Mouse (Mus musculus) urinary bladder, postnatal 25 days (tissue): ENCODE data around the gene Ltbr.
A peak's percentile ranks its signal among the peaks of the same experiment; 100 is the strongest.
"Not testable (repeated sequence)": the region's sequence is repeated elsewhere in the genome, so short reads cannot be mapped to it uniquely, and the experiment has no call there.

Experiments used
- DNase-seq: peaks from one replicate; pipeline ENCODE4 v3.0.0; 2022; ENCODE audit warnings: low spot score

Gene Ltbr

DNA sequence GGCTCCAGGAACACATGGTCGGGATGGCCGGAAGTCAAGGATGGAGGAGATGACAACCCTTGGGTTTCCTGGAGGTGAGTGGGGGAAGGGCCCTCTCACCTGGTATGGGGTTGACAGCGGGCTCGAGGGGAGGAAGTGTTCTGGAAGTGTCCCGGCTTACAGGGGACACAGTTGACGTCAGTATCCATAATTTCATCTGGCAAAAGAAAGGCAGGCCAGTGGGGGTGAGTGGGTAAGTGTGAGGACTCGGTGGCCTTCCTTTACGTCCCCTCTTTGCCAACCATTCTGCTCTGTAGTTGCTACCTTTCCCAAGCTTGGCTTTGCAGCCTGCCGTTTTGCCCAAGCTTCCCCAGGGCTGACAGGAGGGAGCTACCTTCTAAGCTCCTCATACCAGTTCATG is 1.5 kb downstream of the Ltbr start:
- no peak for DNase-seq

- DNase-seq: no peak
Measured at GRCm38 (mm10) chr6:125309406-125309805, 4.3 kb downstream of the Ltbr start.

- DNase-seq: no peak
Measured at GRCm38 (mm10) chr6:125308921-125309320, 4.8 kb downstream of the Ltbr start.

DNA sequence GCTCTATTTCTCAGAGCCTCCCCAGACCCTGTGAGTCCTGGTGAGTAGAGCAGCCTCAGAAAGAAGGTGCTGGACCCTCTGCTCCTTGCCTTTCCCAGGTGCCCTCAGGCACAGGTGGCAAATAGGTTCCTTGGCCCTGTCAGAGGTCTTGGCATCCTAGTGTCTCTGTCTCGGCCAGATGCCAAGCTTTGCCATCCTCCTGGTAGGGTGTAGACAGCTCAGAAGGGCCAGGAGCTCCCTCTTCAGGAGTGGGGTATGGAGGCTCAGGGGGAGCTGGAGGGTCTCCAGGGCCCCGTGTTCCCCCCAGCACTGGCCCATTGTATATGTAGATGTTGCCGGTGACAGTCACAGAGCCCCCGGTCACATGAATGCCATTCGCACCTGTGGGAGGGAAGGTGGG is 6.6 kb downstream of the Ltbr start:
- DNase-seq: no peak

DNA sequence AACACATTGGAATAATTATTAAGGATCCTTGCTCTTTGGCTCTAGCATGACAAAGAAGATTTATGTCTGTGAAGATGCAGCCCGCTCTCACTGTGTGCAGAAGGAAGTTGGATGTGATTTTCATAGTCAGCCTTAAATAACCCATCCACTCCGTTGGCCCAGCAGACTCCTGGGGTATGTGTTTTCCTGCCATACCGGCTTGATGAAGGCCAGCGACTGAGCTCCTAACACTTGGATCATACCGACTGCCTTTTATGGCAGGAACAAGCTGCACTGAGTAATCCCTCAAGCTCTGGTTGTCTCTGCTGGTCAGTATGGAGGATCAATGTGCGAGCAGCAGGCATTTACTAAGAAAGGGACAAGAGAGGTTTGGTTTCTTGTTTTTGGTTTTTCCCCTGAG is 8.2 kb downstream of the Ltbr start:
- DNase-seq: no peak

DNA sequence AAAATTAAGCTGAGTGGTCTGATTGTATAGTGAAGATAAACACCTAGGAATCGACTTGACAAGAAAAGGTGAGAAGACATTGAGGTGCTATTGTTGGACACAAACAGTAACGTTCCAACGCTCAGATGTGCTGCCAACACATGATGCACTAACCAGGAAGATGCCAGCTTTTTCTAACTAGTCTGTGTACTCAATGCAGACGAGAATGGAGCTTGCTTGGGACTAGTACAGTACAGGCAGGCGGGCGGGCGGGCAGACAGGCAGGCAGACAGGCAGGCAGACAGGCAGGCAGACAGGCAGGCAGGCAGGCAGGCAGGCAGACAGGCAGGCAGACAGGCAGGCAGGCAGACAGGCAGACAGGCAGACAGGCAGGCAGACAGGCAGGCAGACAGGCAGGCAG is 9.3 kb downstream of the Ltbr start:
- not testable (repeated sequence) for DNase-seq

DNA sequence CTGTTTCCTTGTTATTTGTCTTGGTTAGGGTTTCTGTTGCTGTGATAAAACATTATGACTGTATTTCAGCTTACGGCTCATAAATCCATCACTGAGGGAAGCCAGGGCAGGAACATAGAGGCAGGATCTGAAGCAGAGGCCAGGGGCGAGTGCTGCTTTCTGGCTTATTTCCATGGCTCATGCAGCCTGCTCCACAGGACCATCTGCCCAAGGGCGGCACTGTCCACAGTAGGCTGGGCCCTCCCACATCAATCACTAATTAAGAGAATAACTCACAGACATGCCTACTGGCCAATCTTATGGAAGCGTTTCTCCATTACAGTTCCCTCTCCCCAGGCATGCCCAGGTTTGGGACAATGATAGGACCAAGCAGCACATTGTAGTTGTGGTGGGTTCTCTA is 10.4 kb downstream of the Ltbr start:
- DNase-seq: no peak

- no peak for DNase-seq
Measured at GRCm38 (mm10) chr6:125302231-125302982, 11.3 kb downstream of the Ltbr start.

GRCm38 (mm10) chr6:125300982-125301381 is 12.7 kb downstream of the Ltbr start:
- no peak for DNase-seq

DNA sequence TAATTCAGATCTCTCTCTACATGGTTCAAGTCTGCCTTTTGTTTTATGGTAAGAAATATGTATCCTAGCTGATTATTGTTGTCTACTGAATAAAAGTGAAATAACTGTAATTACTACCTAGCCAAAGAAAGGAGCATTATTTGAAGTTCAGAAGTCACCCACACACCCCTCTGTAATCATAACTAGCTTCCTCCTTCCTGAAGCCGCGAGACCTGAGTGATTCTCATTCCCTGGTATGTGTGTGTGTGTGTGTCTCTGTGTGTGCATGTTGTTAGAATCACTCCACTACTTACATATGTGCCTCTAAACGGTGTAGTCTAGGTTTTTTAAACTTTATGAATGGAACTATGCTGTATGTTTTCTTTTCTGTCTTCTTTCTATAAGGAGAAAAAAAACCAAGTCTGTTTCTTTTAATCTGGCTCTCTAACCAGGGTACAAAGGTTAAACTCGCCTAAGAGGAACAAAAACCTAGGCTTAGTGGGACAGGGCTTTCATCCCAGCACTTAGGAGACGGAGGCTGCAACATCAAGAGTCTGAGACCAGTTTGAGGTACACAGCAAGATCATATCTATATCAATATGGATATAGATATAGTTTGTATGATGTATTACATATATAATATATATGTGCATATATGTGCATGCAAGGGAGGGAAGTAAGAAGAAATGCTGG is 16.4 kb downstream of the Ltbr start:
- DNase-seq: no peak

DNA sequence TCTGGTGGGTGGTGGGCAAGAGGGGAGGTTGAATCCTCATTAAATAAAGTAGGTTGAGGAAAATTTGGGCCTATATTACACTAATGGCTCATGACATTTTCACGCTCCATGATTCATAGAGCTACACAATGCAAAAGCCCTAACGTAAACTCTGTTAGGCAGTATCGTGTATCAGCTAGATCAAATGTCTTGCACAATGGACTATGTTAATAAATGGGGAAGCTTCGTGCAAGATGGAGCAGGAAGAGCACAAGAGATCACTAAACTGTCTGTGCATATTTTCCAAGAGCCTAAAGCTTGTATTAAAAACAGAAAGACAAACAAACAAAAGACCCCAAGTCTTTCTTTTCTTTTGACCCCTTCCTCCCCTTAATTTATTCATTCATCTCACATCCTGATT is 19.6 kb downstream of the Ltbr start:
- DNase-seq: no peak

DNA sequence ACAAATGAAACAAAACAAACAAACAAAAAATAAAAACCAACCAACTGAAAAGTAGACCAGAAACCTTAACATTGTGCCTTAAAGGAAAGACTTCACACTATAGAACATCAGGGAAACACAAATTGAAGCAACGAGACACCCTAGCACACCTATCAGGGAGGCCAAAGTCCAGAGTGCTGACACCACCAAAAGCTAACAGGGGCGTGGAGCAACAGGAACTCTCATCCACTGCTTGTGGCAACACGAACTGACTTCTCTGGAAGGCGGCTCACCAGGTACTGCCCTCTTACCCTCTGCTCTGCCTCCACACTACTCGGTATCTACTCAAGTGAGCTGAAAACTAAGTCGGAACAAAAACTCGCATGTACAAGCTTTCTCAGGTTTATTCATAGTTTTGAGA is 21.4 kb downstream of the Ltbr start:
- no peak for DNase-seq

GRCm38 (mm10) chr6:125291329-125291728 is 22.4 kb downstream of the Ltbr start:
- DNase-seq: no peak

- DNase-seq: no peak
Measured at GRCm38 (mm10) chr6:125288730-125289129, 25.0 kb downstream of the Ltbr start.

- DNase-seq: no peak
Measured at GRCm38 (mm10) chr6:125286944-125287343, 26.7 kb downstream of the Ltbr start.

DNA sequence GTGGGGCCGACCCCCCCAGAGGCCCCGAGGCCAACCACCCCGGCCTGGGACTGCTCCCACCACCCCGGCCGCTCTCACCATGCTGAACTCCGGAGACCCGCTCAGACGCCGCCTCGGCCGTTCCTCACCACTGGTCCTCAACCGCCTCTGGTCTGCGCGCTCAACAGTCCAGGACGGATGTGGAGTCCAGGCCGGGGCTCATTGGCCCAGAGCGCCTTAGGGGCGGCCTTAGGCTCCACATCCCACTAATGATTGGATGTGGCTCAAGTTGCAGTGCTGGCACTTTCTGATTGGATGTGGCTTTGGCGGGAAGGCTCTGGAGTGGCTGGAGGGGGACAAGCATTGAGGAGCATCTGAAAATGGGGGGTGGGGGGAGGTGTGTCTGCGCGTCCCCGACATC is 27.8 kb downstream of the Ltbr start, which contains the start of gene Tuba3a:
Gene Tuba3a, minus strand, starts transcription at position 153 of the 400 bp plus-strand sequence.
- no peak for DNase-seq

- no peak for DNase-seq
Measured at GRCm38 (mm10) chr6:125284751-125285150, 28.9 kb downstream of the Ltbr start.

DNA sequence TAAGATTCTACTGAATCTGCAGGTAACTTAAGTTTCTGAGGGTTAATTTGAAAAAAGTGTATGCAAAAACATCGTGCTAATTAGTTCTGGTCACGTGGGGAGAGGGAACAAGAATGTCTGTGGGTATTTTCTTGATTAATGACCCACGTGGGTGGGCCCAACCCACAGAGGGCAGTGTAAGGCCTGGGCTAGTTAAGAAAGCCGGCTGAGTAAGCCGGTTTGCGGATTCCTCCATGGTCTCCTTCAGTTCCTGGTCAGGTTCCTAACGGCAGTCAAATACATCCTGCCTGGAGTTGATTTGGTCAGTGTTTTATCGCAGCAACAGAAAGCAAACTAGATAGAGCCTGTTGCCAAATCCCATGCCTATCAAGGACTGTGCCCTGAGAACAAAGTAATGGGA is 29.4 kb downstream of the Ltbr start:
- no peak for DNase-seq

- DNase-seq: not testable (repeated sequence)
Measured at GRCm38 (mm10) chr6:125282721-125283120, 31.0 kb downstream of the Ltbr start.

DNA sequence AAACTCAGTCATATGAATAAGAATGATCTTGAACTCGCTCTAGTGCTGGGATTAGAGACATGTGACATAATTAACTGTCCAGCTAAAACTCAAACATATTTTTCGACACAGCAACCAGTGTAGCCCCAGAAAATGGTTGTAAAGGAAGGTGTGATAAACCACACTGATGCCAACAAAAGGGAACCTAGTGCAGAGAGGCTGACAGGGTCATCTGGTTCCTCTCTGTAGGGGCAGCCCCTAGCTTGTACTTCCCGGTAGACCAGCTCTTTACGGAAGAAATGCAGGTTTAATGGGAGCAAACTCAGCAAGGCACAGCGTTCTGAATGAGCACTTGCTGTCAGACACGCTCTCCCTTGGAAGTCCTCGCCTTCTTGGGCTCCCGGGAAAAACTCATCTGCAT is 34.0 kb downstream of the Ltbr start:
- no peak for DNase-seq

DNA sequence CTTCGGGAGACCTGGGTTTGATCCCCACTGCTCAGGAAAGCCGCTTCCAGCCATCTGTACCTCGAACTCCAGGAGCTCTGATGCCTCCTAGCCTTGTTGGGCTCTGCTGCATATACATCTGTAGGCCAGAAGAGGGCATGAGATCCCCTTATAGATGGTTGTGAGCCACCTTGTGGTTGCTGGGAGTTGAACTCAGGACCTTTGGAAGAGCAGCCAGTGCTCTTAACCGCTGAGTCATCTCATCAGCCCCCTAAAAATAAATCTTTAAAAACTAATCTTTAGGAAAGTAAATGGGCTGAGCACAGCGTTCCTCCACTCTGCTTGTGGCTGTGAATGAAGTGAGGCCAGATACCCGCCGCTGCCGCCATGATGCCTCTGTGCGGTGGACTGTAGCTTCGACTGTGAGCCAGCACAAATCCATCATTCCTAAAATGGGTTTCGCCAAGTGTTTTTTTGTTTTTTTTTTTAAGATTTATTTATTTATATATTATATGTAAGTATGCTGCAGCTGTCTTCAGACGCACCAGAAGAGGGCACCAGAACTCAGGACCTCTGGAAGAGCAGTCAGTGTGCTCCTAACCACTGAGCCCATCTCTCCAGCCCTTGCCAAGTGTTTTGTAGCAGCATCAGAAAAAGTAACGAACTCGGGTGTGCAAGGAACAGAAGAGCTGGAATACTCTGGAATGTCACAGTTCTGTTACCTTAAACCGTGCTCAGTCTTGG is 38.7 kb downstream of the Ltbr start:
- peak; percentile 44 for DNase-seq

DNA sequence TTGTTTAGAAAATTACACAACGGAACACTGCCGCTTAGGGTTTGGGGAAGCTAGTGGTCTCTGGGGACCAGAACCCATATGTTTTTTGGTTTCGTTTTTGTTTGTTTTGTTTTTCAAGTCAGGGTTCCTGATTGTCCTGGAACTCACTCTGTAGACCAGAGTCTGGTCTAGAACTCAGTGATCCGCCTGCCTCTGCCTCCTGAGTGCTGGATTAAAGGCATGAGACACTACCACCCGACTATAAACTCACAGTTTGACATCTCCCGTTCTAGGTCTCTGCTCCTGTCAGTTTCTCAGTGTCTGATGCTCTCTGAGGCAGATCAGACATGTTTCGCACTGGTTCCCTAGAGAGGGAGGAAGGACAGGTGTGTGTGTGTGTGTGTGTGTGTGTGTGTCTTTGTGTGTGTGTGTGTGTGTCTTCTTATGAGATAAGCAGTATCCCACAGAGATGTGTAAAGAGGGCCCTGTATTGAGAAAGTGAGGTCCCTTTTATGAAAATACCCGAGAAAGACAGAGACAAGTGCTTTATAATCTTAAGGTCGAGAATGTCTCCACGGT is 41.4 kb downstream of the Ltbr start:
- DNase-seq: no peak
